Mouse (Mus musculus): ENCODE measurements around the gene Parvg. TPM values are rescaled to one million over a fixed set of nuclear protein-coding genes. Genes with fewer than 3 reads are reported as not detected.

Gene Parvg
- 83.1 TPM for polyA plus RNA-seq (2017; shearing (Covaris generic))

DNA sequence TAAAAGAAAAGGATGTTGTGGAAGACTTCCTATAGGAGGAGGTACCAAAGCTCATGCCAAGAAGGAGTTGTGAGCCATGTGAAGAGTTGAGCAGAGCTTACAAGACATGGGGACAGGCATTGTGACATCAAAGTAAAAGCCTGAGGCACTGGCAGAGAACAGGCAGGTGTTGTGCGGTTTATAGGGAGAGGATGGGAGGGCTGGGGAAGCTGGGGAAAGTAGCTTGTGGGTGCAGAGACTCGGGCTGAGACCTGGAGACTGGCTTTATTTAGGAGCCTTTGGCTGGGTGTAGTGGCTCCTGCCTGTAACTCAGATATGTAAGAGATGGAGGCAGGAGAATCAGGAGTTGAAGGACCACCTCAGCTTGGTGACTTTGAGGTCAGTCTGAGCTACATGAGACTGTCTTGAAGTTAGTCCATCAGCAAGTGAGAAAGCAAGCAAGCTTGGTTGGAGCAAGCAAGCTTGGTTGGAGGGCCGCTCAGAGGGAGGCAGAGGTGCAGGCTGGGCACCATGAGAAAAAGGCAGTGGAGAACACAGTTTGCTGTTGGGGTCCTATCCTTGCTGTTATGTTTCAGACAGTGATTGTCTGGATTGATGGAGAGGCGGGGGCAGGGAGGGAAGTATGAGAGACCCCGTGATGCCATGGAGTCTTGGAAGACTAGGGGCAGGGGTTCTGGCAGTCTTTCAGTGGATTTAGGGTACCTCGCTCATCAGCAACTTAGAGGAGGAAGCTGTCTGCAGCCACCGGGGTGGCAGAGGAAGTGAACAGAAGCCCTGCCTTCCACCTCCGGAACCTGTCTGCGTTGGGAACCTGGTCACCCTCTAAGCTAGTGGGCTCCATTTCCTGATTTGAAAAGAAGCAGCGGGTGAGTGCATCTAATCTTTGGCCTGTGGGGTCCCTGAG lies at the start of gene Parvg:
Gene Parvg, plus strand, starts transcription at position 61 of the 904 bp plus-strand sequence.

Other genes with a start within 250 kb of the Parvg start
- not detected for gene Sult4a1, start 218.3 kb upstream of the Parvg start, polyA plus RNA-seq (2017; shearing (Covaris generic))
- not detected for gene Pnpla5, start 200.9 kb upstream of the Parvg start, polyA plus RNA-seq (2017; shearing (Covaris generic))
- not detected for gene Pnpla3, start 156.2 kb upstream of the Parvg start, polyA plus RNA-seq (2017; shearing (Covaris generic))
- 104 TPM for gene Samm50, start 131.8 kb upstream of the Parvg start, polyA plus RNA-seq (2017; shearing (Covaris generic))
- gene Parvb, start 92.0 kb upstream of the Parvg start, polyA plus RNA-seq (2017; shearing (Covaris generic)), result 0.86 TPM
- not detected for gene Shisal1, start 123.1 kb downstream of the Parvg start, polyA plus RNA-seq (2017; shearing (Covaris generic))
- 1.4 TPM for gene Rtl6, start 233.8 kb downstream of the Parvg start, polyA plus RNA-seq (2017; shearing (Covaris generic))